Mouse (Mus musculus) neural tube, embryonic 14.5 days (tissue): ENCODE results near the gene Mutyh. TPM values are rescaled to one million over a fixed set of nuclear protein-coding genes. Genes with fewer than 3 reads are reported as not detected.
A peak's percentile ranks its signal among the peaks of the same experiment; 100 is the strongest.

ENCODE experiments used
- ATAC-seq: fragments of 200-750 bp; cut with Nextera tagmentation; 2 replicates; pipeline ENCODE4 v1.8.0; 2017; ENCODE audit warnings: low read depth, mild to moderate bottlenecking, moderate TSS enrichment, moderate library complexity
- H3K27ac ChIP-seq: fragments of 300-500 bp; sonication (generic); 2 replicates; pipeline ENCODE4 v1.5.1; 2014; ENCODE audit warnings: low read depth, mild to moderate bottlenecking, control low read depth, low read length, moderate library complexity, mixed read lengths
- H3K27me3 ChIP-seq: fragments of 300-500 bp; sonication (generic); 2 replicates; pipeline ENCODE4 v1.6.1; 2014; ENCODE audit warnings: low read length; ENCODE audit not compliant: control insufficient read depth, insufficient read depth
- H3K36me3 ChIP-seq: fragments of 300-500 bp; sonication (generic); 2 replicates; pipeline ENCODE4 v1.6.1; 2014; ENCODE audit warnings: low read length, mixed read lengths; ENCODE audit not compliant: control insufficient read depth, insufficient read depth
- H3K4me1 ChIP-seq: fragments of 300-500 bp; sonication (generic); 2 replicates; pipeline ENCODE4 v1.6.1; 2014; ENCODE audit warnings: low read length; ENCODE audit not compliant: control insufficient read depth, insufficient read depth
- H3K4me2 ChIP-seq: fragments of 300-500 bp; sonication (generic); 2 replicates; pipeline ENCODE4 v1.6.1; 2014; ENCODE audit warnings: mild to moderate bottlenecking, low read depth, low read length, control low read depth
- H3K4me3 ChIP-seq: fragments of 300-500 bp; sonication (generic); 2 replicates; pipeline ENCODE4 v1.5.1; 2014; ENCODE audit warnings: low read depth, low read length, control low read depth, mixed read lengths
- H3K9ac ChIP-seq: fragments of 300-500 bp; sonication (generic); replicated peaks from 2 replicates; pipeline ENCODE4 v1.6.1; 2014; ENCODE audit warnings: low read depth, mild to moderate bottlenecking, control low read depth, low read length, mixed read lengths
- H3K9me3 ChIP-seq: fragments of 300-500 bp; sonication (generic); 2 replicates; pipeline ENCODE4 v1.6.1; 2016; ENCODE audit warnings: low read length; ENCODE audit not compliant: control insufficient read depth
- WGBS: fragments of 180-500 bp; shearing (Covaris S2); extraction: QIAGEN DNeasy Blood & Tissue Kit; methylation state at CpG from one replicate; pipeline ENCODE4 v1.1.7; 2014; 5-methylcytosine and 5-hydroxymethylcytosine counted together
- polyA plus RNA-seq: library from polyadenylated mRNA; unstranded; fragments of >200 nt; fragmentation: Nextera tagmentation; extraction: Ambion mirVana; gene quantifications from 2 replicates; pipeline ENCODE4 v1.2.1, GENCODE M21; 2014

Mutyh gene
- polyA plus RNA-seq, 1 experiment from 2014 or later = 4.8 TPM

- WGBS = 7% methylated on average over 8 of the region's 8 CpGs
- Histone ChIP-seq H3K4me3 (no peak overlapping the region), H3K27ac (no peak overlapping the region)
Measured at GRCm38 (mm10) chr4:116782171-116782570, 25.4 kb upstream of the Mutyh start.

GRCm38 (mm10) chr4:116786587-116786986, 20.9 kb upstream of the Mutyh start:
- Histone ChIP-seq H3K4me1 (0 out of 2 replicates have a peak, but pooled peaks cover 4% of the 10 kb centered on the region), H3K4me2 (no peak overlapping the region), H3K4me3 (no peak overlapping the region), H3K9ac (no peak overlapping the region), H3K36me3 (no peaks in the 10 kb centered on the region), H3K27me3 (no peaks in the 10 kb centered on the region), H3K9me3 (peaks cover 3% of the 10 kb centered on the region; the same call in 1 of the 2 replicates), H3K27ac (no peak overlapping the region)
- ATAC-seq = no peak
- WGBS = 92% methylated on average over 1 of the region's 1 CpGs

More at GRCm38 (mm10) chr4:116782171-116782570, 25.4 kb upstream of the Mutyh start:
- Histone ChIP-seq H3K4me1 (0 out of 2 replicates have a peak, but pooled peaks cover 4% of the 10 kb centered on the region), H3K9me3 (peaks cover 3% of the 10 kb centered on the region; the same call in 1 of the 2 replicates), H3K9ac (no peak overlapping the region), H3K27me3 (no peaks in the 10 kb centered on the region), H3K36me3 (no peaks in the 10 kb centered on the region), H3K4me2 (no peak overlapping the region)
- no peak for ATAC-seq

GRCm38 (mm10) chr4:116787985-116788760, 19.4 kb upstream of the Mutyh start:
- no peaks in the 10 kb centered on the region for H3K36me3 ChIP-seq
- no peak overlapping the region for H3K9ac ChIP-seq
- H3K4me1 ChIP-seq = no peaks in the 10 kb centered on the region
- H3K27me3 ChIP-seq = no peaks in the 10 kb centered on the region
- no peak overlapping the region for H3K27ac ChIP-seq
- H3K4me2 ChIP-seq = no peak overlapping the region
- ATAC-seq = no peak
- no peak overlapping the region for H3K4me3 ChIP-seq
- WGBS = 46% methylated on average over 7 of the region's 7 CpGs
- peaks cover 3% of the 10 kb centered on the region; the same call in 1 of the 2 replicates for H3K9me3 ChIP-seq

- ATAC-seq = peak; percentile 56; the same call in 1 of the 2 replicates
- WGBS = 7% methylated on average over 3 of the region's 3 CpGs
Measured at GRCm38 (mm10) chr4:116788956-116789355, 18.6 kb upstream of the Mutyh start.

GRCm38 (mm10) chr4:116792453-116792852, 15.1 kb upstream of the Mutyh start:
- no peaks in the 10 kb centered on the region for H3K4me1 ChIP-seq
- H3K27ac ChIP-seq = no peak overlapping the region
- H3K36me3 ChIP-seq = no peaks in the 10 kb centered on the region
- H3K4me3 ChIP-seq = no peak overlapping the region
- ATAC-seq = no peak
- 86% methylated on average over 8 of the region's 8 CpGs for WGBS
- H3K9ac ChIP-seq = no peak overlapping the region
- no peaks in the 10 kb centered on the region for H3K9me3 ChIP-seq
- H3K27me3 ChIP-seq = no peaks in the 10 kb centered on the region
- H3K4me2 ChIP-seq = no peak overlapping the region

More at GRCm38 (mm10) chr4:116788956-116789355, 18.6 kb upstream of the Mutyh start:
- no peak overlapping the region for H3K27ac ChIP-seq
- H3K36me3 ChIP-seq = no peaks in the 10 kb centered on the region
- H3K4me3 ChIP-seq = no peak overlapping the region
- no peaks in the 10 kb centered on the region for H3K27me3 ChIP-seq
- no peak overlapping the region for H3K4me2 ChIP-seq
- H3K4me1 ChIP-seq = no peaks in the 10 kb centered on the region
- no peak overlapping the region for H3K9ac ChIP-seq
- peaks cover 3% of the 10 kb centered on the region; the same call in 1 of the 2 replicates for H3K9me3 ChIP-seq

GRCm38 (mm10) chr4:116794273-116794672, 13.2 kb upstream of the Mutyh start:
- no peak overlapping the region for H3K9ac ChIP-seq
- H3K9me3 ChIP-seq = no peaks in the 10 kb centered on the region
- WGBS = 84% methylated on average over 2 of the region's 2 CpGs
- no peaks in the 10 kb centered on the region for H3K36me3 ChIP-seq
- H3K4me1 ChIP-seq = no peaks in the 10 kb centered on the region
- H3K27ac ChIP-seq = no peak overlapping the region
- no peak overlapping the region for H3K4me2 ChIP-seq
- ATAC-seq = no peak
- H3K27me3 ChIP-seq = no peaks in the 10 kb centered on the region
- H3K4me3 ChIP-seq = no peak overlapping the region

GRCm38 (mm10) chr4:116796442-116797110, 10.9 kb upstream of the Mutyh start:
- no peak overlapping the region for H3K9ac ChIP-seq
- no peaks in the 10 kb centered on the region for H3K36me3 ChIP-seq
- no peak overlapping the region for H3K27ac ChIP-seq
- H3K27me3 ChIP-seq = no peaks in the 10 kb centered on the region
- no peak overlapping the region for H3K4me3 ChIP-seq
- no peak overlapping the region for H3K4me2 ChIP-seq
- WGBS = 67% methylated on average over 1 of the region's 1 CpGs
- H3K9me3 ChIP-seq = no peaks in the 10 kb centered on the region
- no peaks in the 10 kb centered on the region for H3K4me1 ChIP-seq
- no peak for ATAC-seq

GRCm38 (mm10) chr4:116799901-116800300, 7.6 kb upstream of the Mutyh start:
- Histone ChIP-seq H3K27ac (no peak overlapping the region), H3K27me3 (no peaks in the 10 kb centered on the region), H3K4me1 (no peaks in the 10 kb centered on the region), H3K9me3 (no peaks in the 10 kb centered on the region), H3K4me2 (no peak overlapping the region), H3K4me3 (no peak overlapping the region), H3K9ac (no peak overlapping the region), H3K36me3 (peaks cover 25% of the 10 kb centered on the region)
- ATAC-seq = no peak
- 41% methylated on average over 5 of the region's 5 CpGs for WGBS

GRCm38 (mm10) chr4:116811012-116811411, 3.5 kb downstream of the Mutyh start:
- Histone ChIP-seq H3K9ac (no peak overlapping the region), H3K4me3 (no peak overlapping the region), H3K27ac (no peak overlapping the region), H3K9me3 (no peaks in the 10 kb centered on the region), H3K27me3 (no peaks in the 10 kb centered on the region), H3K4me2 (no peak overlapping the region), H3K4me1 (peaks cover 9% of the 10 kb centered on the region), H3K36me3 (no peaks in the 10 kb centered on the region)
- no peak for ATAC-seq
- WGBS = 92% methylated on average over 3 of the region's 3 CpGs
